Mouse (Mus musculus): ENCODE results near the gene Cep295. TPM values are rescaled to one million over a fixed set of nuclear protein-coding genes. Genes with fewer than 3 reads are reported as not detected.

The Cep295 gene
- polyA plus RNA-seq, 1 experiment from 2014 or later: 4.6 TPM

DNA sequence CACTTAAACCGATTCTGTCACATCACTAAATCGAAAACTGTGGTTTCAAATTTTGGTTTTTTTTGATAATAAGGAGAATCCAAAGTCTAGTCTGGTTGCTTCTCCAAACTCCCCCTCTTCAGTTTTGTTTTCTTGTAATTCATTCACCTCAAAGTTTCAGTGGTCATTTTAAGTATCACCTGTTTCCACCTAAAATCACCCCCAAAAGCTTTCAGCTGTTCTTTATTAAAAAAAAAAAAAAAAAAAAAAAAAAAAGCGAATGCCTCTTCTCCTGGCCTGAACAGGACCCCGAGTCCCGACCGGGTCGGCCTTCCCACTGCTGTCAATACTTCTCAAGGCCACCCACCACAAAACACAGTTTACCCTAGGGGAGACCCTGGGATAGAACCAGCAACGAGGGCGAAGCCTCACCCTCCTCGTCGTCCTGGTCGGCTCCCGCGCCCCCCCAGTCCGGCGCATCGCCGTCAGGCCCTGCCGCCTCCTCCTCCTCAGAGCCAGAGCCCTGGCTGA lies 78.4 kb downstream of the Cep295 start:
- DNase-seq (ENCODE audit: low spot score) (no peak), ATAC-seq (ENCODE audit: low FRiP score, low TSS enrichment) (no peak)
- H3K27ac ChIP-seq (replicated peaks): peak overlapping the region; percentile 95
- peak overlapping the region; percentile 92 for H3K4me3 ChIP-seq (ENCODE audit: low read depth, low read length)
- no peaks in the 10 kb centered on the region for H3K9me3 ChIP-seq (ENCODE audit: control insufficient read depth, low read length)
- H3K9ac ChIP-seq (ENCODE audit: low read length): peak overlapping the region; percentile 96
- no peaks in the 10 kb centered on the region for H3K27me3 ChIP-seq (ENCODE audit: control insufficient read depth, insufficient read depth, low read length)
- WGBS: 9% methylated on average over 19 of the region's 19 CpGs
- H3K4me1 ChIP-seq (replicated peaks; ENCODE audit: control insufficient read depth, insufficient read depth): 0 out of 2 replicates have a peak, but pooled peaks cover 3% of the 10 kb centered on the region
- peaks cover 9% of the 10 kb centered on the region; the same call in 1 of the 2 replicates for H3K36me3 ChIP-seq (ENCODE audit: control insufficient read depth, insufficient read depth, low read length)
- TF ChIP-seq EP300 (optimal IDR thresholded peaks at IDR 0.05) (no peak), CTCF (IDR thresholded peaks at IDR 0.05; ENCODE audit: low read depth) (no peak)
- peak overlapping the region; percentile 78 for H3K4me2 ChIP-seq (replicated peaks; ENCODE audit: low read depth)

DNA sequence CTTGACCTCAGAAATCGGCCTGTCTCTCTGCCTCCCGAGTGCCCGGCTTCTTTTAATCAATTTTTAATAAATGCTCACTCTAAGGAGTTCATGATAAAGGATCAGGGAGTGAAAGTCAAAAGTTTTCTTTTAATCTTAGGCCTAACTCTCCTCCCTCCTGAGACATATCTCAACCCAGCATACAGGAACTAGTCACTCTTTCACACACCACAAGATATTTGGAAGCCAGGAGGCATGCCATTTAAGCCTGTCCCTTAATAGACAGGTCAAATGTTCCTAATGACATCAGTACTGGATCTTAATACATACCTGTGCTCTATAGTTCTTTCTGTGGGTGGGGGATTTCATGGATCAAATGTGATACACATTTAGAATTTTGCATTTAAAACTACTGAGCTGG lies 79.2 kb downstream of the Cep295 start:
- no peak overlapping the region for H3K27ac ChIP-seq (replicated peaks)
- TF ChIP-seq CTCF (IDR thresholded peaks at IDR 0.05; ENCODE audit: low read depth) (no peak), EP300 (optimal IDR thresholded peaks at IDR 0.05) (no peak)
- H3K4me1 ChIP-seq (replicated peaks; ENCODE audit: control insufficient read depth, insufficient read depth): 0 out of 2 replicates have a peak, but pooled peaks cover 3% of the 10 kb centered on the region
- H3K4me3 ChIP-seq (ENCODE audit: low read depth, low read length): no peak overlapping the region
- no peak overlapping the region for H3K4me2 ChIP-seq (replicated peaks; ENCODE audit: low read depth)
- no peak overlapping the region for H3K9ac ChIP-seq (ENCODE audit: low read length)
- peaks cover 16% of the 10 kb centered on the region for H3K36me3 ChIP-seq (ENCODE audit: control insufficient read depth, insufficient read depth, low read length)
- H3K9me3 ChIP-seq (ENCODE audit: control insufficient read depth, low read length): no peaks in the 10 kb centered on the region
- no peak for ATAC-seq (ENCODE audit: low FRiP score, low TSS enrichment)
- 92% methylated on average over 3 of the region's 3 CpGs for WGBS
- DNase-seq (ENCODE audit: low spot score): no peak
- no peaks in the 10 kb centered on the region for H3K27me3 ChIP-seq (ENCODE audit: control insufficient read depth, insufficient read depth, low read length)

DNA sequence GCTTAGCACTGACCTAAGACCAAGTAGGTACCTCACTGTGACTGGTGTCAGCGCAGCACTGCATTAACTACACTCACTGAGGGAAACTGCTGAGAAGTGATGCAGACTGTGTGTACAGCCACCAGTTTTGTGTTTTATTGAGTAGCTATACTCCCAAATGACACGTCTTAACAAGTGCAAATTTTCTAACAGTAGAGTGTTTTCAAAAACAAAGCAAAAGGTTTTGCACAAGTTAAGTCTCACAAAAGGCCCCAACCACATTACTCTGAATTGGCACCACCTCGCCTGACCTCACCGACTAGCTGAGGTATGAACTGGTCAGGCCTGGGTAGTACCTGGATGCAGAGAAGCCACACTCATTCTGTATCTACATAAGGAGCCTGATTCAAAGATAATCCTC lies 80.7 kb downstream of the Cep295 start:
- no peak for ATAC-seq (ENCODE audit: low FRiP score, low TSS enrichment)
- Histone ChIP-seq H3K9ac (ENCODE audit: low read length) (no peak overlapping the region), H3K27ac (replicated peaks) (no peak overlapping the region), H3K9me3 (ENCODE audit: control insufficient read depth, low read length) (no peaks in the 10 kb centered on the region), H3K27me3 (ENCODE audit: control insufficient read depth, insufficient read depth, low read length) (no peaks in the 10 kb centered on the region), H3K4me2 (replicated peaks; ENCODE audit: low read depth) (no peak overlapping the region), H3K36me3 (ENCODE audit: control insufficient read depth, insufficient read depth, low read length) (peaks cover 27% of the 10 kb centered on the region), H3K4me1 (replicated peaks; ENCODE audit: control insufficient read depth, insufficient read depth) (0 out of 2 replicates have a peak, but pooled peaks cover 3% of the 10 kb centered on the region), H3K4me3 (ENCODE audit: low read depth, low read length) (no peak overlapping the region)
- no peak for TF ChIP-seq EP300 (optimal IDR thresholded peaks at IDR 0.05)
- TF ChIP-seq CTCF (IDR thresholded peaks at IDR 0.05; ENCODE audit: low read depth): no peak
- DNase-seq (ENCODE audit: low spot score): no peak
- 86% methylated on average over 4 of the region's 4 CpGs for WGBS

DNA sequence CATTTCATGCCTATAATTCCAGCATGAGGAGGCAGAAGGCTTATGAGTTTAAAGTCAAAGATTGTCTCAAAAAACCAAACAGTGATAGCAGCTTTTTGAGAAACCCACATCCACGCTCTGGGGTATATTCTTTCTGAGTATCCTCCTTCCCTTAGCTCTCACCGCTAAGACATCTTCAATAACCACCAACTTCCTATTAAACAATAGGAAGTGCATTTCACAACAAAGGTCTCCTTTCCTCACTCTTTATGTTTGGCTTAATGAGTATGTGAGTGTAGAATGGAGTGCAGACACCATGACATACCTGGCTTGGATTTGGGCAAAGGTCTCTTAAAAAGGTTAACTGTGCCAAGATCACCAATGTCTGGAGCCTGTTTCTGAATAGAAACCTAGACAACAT lies 83.6 kb downstream of the Cep295 start:
- ATAC-seq (ENCODE audit: low FRiP score, low TSS enrichment) (no peak), DNase-seq (ENCODE audit: low spot score) (no peak)
- TF ChIP-seq CTCF (IDR thresholded peaks at IDR 0.05; ENCODE audit: low read depth): no peak
- Histone ChIP-seq H3K4me3 (ENCODE audit: low read depth, low read length) (no peak overlapping the region), H3K9me3 (ENCODE audit: control insufficient read depth, low read length) (no peaks in the 10 kb centered on the region), H3K9ac (ENCODE audit: low read length) (no peak overlapping the region), H3K36me3 (ENCODE audit: control insufficient read depth, insufficient read depth, low read length) (peaks cover 45% of the 10 kb centered on the region), H3K27me3 (ENCODE audit: control insufficient read depth, insufficient read depth, low read length) (no peaks in the 10 kb centered on the region), H3K4me2 (replicated peaks; ENCODE audit: low read depth) (no peak overlapping the region), H3K4me1 (replicated peaks; ENCODE audit: control insufficient read depth, insufficient read depth) (no peaks in the 10 kb centered on the region), H3K27ac (replicated peaks) (no peak overlapping the region)
- WGBS: 94% methylated on average over 2 of the region's 2 CpGs

Small RNA genes within 50 kb of the gene (microRNA-seq; reads per million reads assigned to microRNA genes)
- gene Gm49349 (not detected), gene mmu-mir-7650 (not detected)

Other genes starting within 250 kb of the Cep295 start
- gene Hephl1, start 245.7 kb downstream of the Cep295 start, polyA plus RNA-seq (2015; fragmentation: Nextera tagmentation; extraction: Ambion mirVana): not detected in 2 replicates
- 19.5 and 20.4 TPM in 2 replicates for gene Vstm5, start 118.7 kb downstream of the Cep295 start, polyA plus RNA-seq (2015; fragmentation: Nextera tagmentation; extraction: Ambion mirVana)
- gene Med17, start 77.9 kb downstream of the Cep295 start, polyA plus RNA-seq (2015; fragmentation: Nextera tagmentation; extraction: Ambion mirVana): 18.5 and 20.0 TPM in 2 replicates
- gene Taf1d, start 51.6 kb downstream of the Cep295 start, polyA plus RNA-seq (2015; fragmentation: Nextera tagmentation; extraction: Ambion mirVana): 39.1 and 41.1 TPM in 2 replicates
- gene 4931406C07Rik, start 51.3 kb downstream of the Cep295 start, polyA plus RNA-seq (2015; fragmentation: Nextera tagmentation; extraction: Ambion mirVana): 6.6 and 6.7 TPM in 2 replicates
- 1.4 and 1.9 TPM in 2 replicates for gene Smco4, start 135.6 kb upstream of the Cep295 start, polyA plus RNA-seq (2015; fragmentation: Nextera tagmentation; extraction: Ambion mirVana)

Measured in stomach, postnatal 0 days (tissue).